Mouse (Mus musculus) CH12.LX (cell line): Measurements from ENCODE around the gene Gm10184.

Experiments used
- CTCF ChIP-seq, 2 experiments: IDR thresholded peaks in 1 of 2; conservative IDR thresholded peaks in 1 of 2; 2 replicates each; pipeline ENCODE4 v1.5.1; 2011 to 2012; ENCODE audit warnings: low read depth in 2 of 2, low read length in 2 of 2, improper control_type of control experiment in 1 of 2, inconsistent platforms in 1 of 2, mild to moderate bottlenecking in 1 of 2, moderate library complexity in 1 of 2
- E2F4 ChIP-seq: IDR thresholded peaks from 2 replicates; pipeline ENCODE4 v1.6.1; 2011; ENCODE audit warnings: low read depth, low read length, improper control_type of control experiment; ENCODE audit not compliant: insufficient replicate concordance
- ELF1 ChIP-seq: IDR thresholded peaks from 2 replicates; pipeline ENCODE4 v1.6.1; 2014; ENCODE audit warnings: low read depth, mild to moderate bottlenecking, inconsistent platforms, low read length, improper control_type of control experiment
- HCFC1 ChIP-seq: IDR thresholded peaks from 2 replicates; pipeline ENCODE4 v1.6.1; 2012; ENCODE audit warnings: low read depth, mild to moderate bottlenecking, inconsistent platforms, low read length, improper control_type of control experiment
- MEF2A ChIP-seq: IDR thresholded peaks from 2 replicates; pipeline ENCODE4 v1.6.1; 2014; ENCODE audit warnings: low read depth, mild to moderate bottlenecking, inconsistent platforms, low read length, improper control_type of control experiment, borderline replicate concordance
- MYC ChIP-seq: IDR thresholded peaks from 2 replicates; pipeline ENCODE4 v1.6.1; 2011; ENCODE audit warnings: low read depth, mild to moderate bottlenecking, improper control_type of control experiment, low read length
- POLR2AphosphoS2 ChIP-seq: IDR thresholded peaks from 2 replicates; pipeline ENCODE4 v1.6.1; 2011; ENCODE audit warnings: low read depth, low read length, improper control_type of control experiment
- USF1 ChIP-seq: IDR thresholded peaks from 2 replicates; pipeline ENCODE4 v1.6.1; 2014; ENCODE audit warnings: low read depth, mild to moderate bottlenecking, inconsistent platforms, low read length, improper control_type of control experiment

DNA sequence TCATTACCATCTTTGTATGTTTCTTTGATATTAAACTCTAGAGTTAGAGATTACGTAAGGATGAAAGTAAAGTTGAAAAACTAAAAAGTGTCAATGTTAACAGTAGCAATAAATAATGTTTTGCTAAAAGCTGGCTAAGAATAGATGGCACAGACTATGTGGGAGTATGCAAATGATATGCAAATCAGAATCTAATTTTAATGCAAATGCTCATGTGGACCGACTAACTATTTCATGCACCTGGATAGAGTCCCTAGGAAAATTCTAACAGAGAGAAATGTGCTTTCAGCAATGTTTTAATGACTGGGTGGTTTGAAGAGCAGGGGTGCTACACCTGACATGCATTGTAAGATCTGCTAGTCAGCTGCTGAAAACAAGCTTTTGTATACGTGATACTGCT, 45.3 kb downstream of the Gm10184 start:
- TF ChIP-seq HCFC1 (no peak), E2F4 (no peak), CTCF (conservative IDR thresholded peaks at IDR 0.05 in 1 of 2, IDR thresholded peaks at IDR 0.05 in 1 of 2; ENCODE audit: low read depth in 2 of 2, low read length in 2 of 2) (no peak), USF1 (no peak), ELF1 (no peak), MEF2A (no peak), POLR2AphosphoS2 (no peak), MYC (no peak)
